ENCODE assay signal across 26 mouse cellular contexts in genomic region chr7:121697574-121697973, GRCm38 (mm10). TPM values are rescaled to one million over a fixed set of nuclear protein-coding genes. Genes with fewer than 3 reads are reported as not detected.
DNase-seq lines count a peak whose midpoint lies in the region; ATAC-seq and TF ChIP-seq lines count a peak whose summit lies in the region.
"Had no signal": no experiment of that assay in that cellular context is flagged by ENCODE, and none has a peak within 500 bp of the region (broad histone marks: within the 10 kb centered on the region; RNA-seq: fewer than 3 reads in every experiment).

No protein-coding gene starts in this region.

- ATAC-seq in embryonic facial prominence, embryonic 14.5 days (ENCODE audit: low read depth): no peak
- ATAC-seq in lung, embryonic 16.5 days (ENCODE audit: low read depth): peak; percentile 52; the same call in 1 of the 2 replicates
- ATAC-seq: forebrain, embryonic 16.5 days; hindbrain, postnatal 0 days; intestine, embryonic 16.5 days; midbrain, embryonic 13.5 days had no signal

- H3K9ac ChIP-seq in embryonic facial prominence, embryonic 14.5 days (ENCODE audit: low read depth, low read length): no peak overlapping the region
- no peak overlapping the region for H3K9ac ChIP-seq in lung, embryonic 16.5 days (ENCODE audit: low read length)
- H3K9ac ChIP-seq: limb, embryonic 15.5 days; liver, embryonic 14.5 days; lung, embryonic 15.5 days; midbrain, embryonic 13.5 days had no signal

- peak overlapping the region; percentile 21; the same call in 1 of the 2 replicates for H3K27ac ChIP-seq in embryonic facial prominence, embryonic 14.5 days (replicated peaks; ENCODE audit: low read depth, low read length)
- H3K27ac ChIP-seq in embryonic facial prominence, embryonic 10.5 days (replicated peaks): no peak overlapping the region
- no peak overlapping the region for H3K27ac ChIP-seq in lung, embryonic 16.5 days (ENCODE audit: low read length)
- H3K27ac ChIP-seq: forebrain, embryonic 10.5 days; hindbrain, postnatal 0 days; limb, embryonic 15.5 days; liver, embryonic 14.5 days; midbrain, embryonic 13.5 days had no signal

- H3K9me3 ChIP-seq in embryonic facial prominence, embryonic 14.5 days (ENCODE audit: control insufficient read depth, low read length): no peaks in the 10 kb centered on the region
- H3K9me3 ChIP-seq in embryonic facial prominence, embryonic 10.5 days: no peaks in the 10 kb centered on the region
- no peaks in the 10 kb centered on the region for H3K9me3 ChIP-seq in lung, embryonic 16.5 days (ENCODE audit: control insufficient read depth, low read length)
- H3K9me3 ChIP-seq: forebrain, embryonic 10.5 days; G1E; limb, embryonic 15.5 days; lung, embryonic 15.5 days; megakaryocyte, embryonic 14.5 days; midbrain, embryonic 13.5 days had no signal

- no peak for TF ChIP-seq POLR2A in myocyte (IDR thresholded peaks at IDR 0.05; ENCODE audit: insufficient read length, low read depth)

- 36% methylated on average over 1 of the region's 1 CpGs for WGBS in embryonic facial prominence, embryonic 14.5 days
- WGBS in embryonic facial prominence, embryonic 10.5 days: 66% methylated on average over 1 of the region's 1 CpGs
- 32% methylated on average over 1 of the region's 1 CpGs for WGBS in lung, embryonic 16.5 days

- DNase-seq in embryonic facial prominence, embryonic 14.5 days (ENCODE audit: low spot score): no peak
- no peak for DNase-seq in embryonic facial prominence, embryonic 10.5 days (ENCODE audit: low spot score)
- peak; percentile 16 for DNase-seq in kidney, adult 9 months
- DNase-seq in kidney, postnatal 14 days: no peak
- DNase-seq in lung, postnatal 4 days: no peak
- no peak for DNase-seq in urinary bladder, postnatal 14 days (ENCODE audit: low spot score)
- DNase-seq: adrenal gland, adult 2 months; cerebellum, adult 11-12 months; cerebellum, postnatal 14 days; gastrocnemius, postnatal 36 days; heart, postnatal 14 days; left cerebral cortex, postnatal 4 days; right cerebral cortex, postnatal 25 days; spleen, adult 18-20 months had no signal

- no peak overlapping the region for H3K4me2 ChIP-seq in embryonic facial prominence, embryonic 14.5 days (ENCODE audit: low read depth, low read length)
- H3K4me2 ChIP-seq in lung, embryonic 16.5 days (ENCODE audit: low read depth, low read length): no peak overlapping the region
- peak overlapping the region; percentile 19 for H3K4me2 ChIP-seq in myocyte (ENCODE audit: low read depth)
- H3K4me2 ChIP-seq: limb, embryonic 15.5 days; lung, embryonic 15.5 days; midbrain, embryonic 13.5 days had no signal

- H3K36me3 ChIP-seq in embryonic facial prominence, embryonic 14.5 days (ENCODE audit: control insufficient read depth, insufficient read depth, low read length): no peaks in the 10 kb centered on the region
- H3K36me3 ChIP-seq in embryonic facial prominence, embryonic 10.5 days (replicated peaks): peaks cover 7% of the 10 kb centered on the region; the same call in 1 of the 2 replicates
- H3K36me3 ChIP-seq in lung, embryonic 16.5 days (ENCODE audit: control insufficient read depth, insufficient read depth, low read length): no peaks in the 10 kb centered on the region
- H3K36me3 ChIP-seq in myocyte (ENCODE audit: control insufficient read depth, insufficient read depth): no peaks in the 10 kb centered on the region
- H3K36me3 ChIP-seq: limb, embryonic 15.5 days; lung, embryonic 15.5 days; midbrain, embryonic 13.5 days had no signal

- H3K4me1 ChIP-seq in embryonic facial prominence, embryonic 14.5 days (ENCODE audit: control insufficient read depth, insufficient read depth, low read length): 0 out of 2 replicates have a peak, but pooled peaks cover 5% of the 10 kb centered on the region
- peaks cover 16% of the 10 kb centered on the region for H3K4me1 ChIP-seq in embryonic facial prominence, embryonic 10.5 days
- peaks cover 4% of the 10 kb centered on the region; the same call in 1 of the 2 replicates for H3K4me1 ChIP-seq in lung, embryonic 16.5 days (replicated peaks; ENCODE audit: control insufficient read depth, insufficient read depth, low read length)
- H3K4me1 ChIP-seq: limb, embryonic 15.5 days had no signal

- no peak overlapping the region for H3K4me3 ChIP-seq in embryonic facial prominence, embryonic 14.5 days (ENCODE audit: low read depth, low read length)
- no peak overlapping the region for H3K4me3 ChIP-seq in embryonic facial prominence, embryonic 10.5 days
- no peak overlapping the region for H3K4me3 ChIP-seq in lung, embryonic 16.5 days (ENCODE audit: low read length)
- H3K4me3 ChIP-seq in myocyte: no peak overlapping the region
- H3K4me3 ChIP-seq: forebrain, embryonic 10.5 days; limb, embryonic 15.5 days; lung, embryonic 15.5 days; midbrain, embryonic 13.5 days had no signal

- peaks cover 99% of the 10 kb centered on the region for H3K79me2 ChIP-seq in myocyte (ENCODE audit: control insufficient read depth, insufficient read depth)

- H3ac ChIP-seq in myocyte (ENCODE audit: control insufficient read depth, insufficient read length): no peak overlapping the region

- H3K27me3 ChIP-seq in embryonic facial prominence, embryonic 14.5 days (replicated peaks; ENCODE audit: control insufficient read depth, insufficient read depth, low read length): no peaks in the 10 kb centered on the region
- no peaks in the 10 kb centered on the region for H3K27me3 ChIP-seq in embryonic facial prominence, embryonic 10.5 days (replicated peaks; ENCODE audit: low read depth, poor library complexity, severe bottlenecking)
- H3K27me3 ChIP-seq in lung, embryonic 16.5 days (ENCODE audit: control insufficient read depth, insufficient read depth, low read depth, low read length): no peaks in the 10 kb centered on the region
- H3K27me3 ChIP-seq in myocyte (ENCODE audit: control insufficient read depth, insufficient read depth, insufficient read length): no peaks in the 10 kb centered on the region
- H3K27me3 ChIP-seq: limb, embryonic 15.5 days; lung, embryonic 15.5 days; megakaryocyte, embryonic 14.5 days; midbrain, embryonic 13.5 days had no signal

TF ChIP-seq in myocyte, 11 proteins besides CTCF, POLR2A, EP300 and RAD21:
- TF ChIP-seq TCF3 (IDR thresholded peaks at IDR 0.05; ENCODE audit: insufficient read length, low read depth) (no peak), REST (IDR thresholded peaks at IDR 0.05; ENCODE audit: insufficient read depth, insufficient read length) (no peak), CEBPB (IDR thresholded peaks at IDR 0.05; ENCODE audit: insufficient read depth, poor library complexity, severe bottlenecking) (no peak)

RNA-seq across cellular contexts. Expression of gene Usp31, which starts 9.5 kb away (rescaled TPM):
- polyA plus RNA-seq in embryonic facial prominence, embryonic 14.5 days (2014; fragmentation: Nextera tagmentation; extraction: Ambion mirVana): 3.9 and 4.1 TPM in 2 replicates
- polyA plus RNA-seq in embryonic facial prominence, embryonic 10.5 days (2016; fragmentation: Nextera tagmentation; extraction: Ambion mirVana): 2.7 and 2.8 TPM in 2 replicates
- polyA plus RNA-seq in lung, embryonic 16.5 days (2015; fragmentation: Nextera tagmentation; extraction: Ambion mirVana): 1.7 and 2.0 TPM in 2 replicates
- 3.6 TPM for polyA plus RNA-seq in myocyte (2012; fragmentation: generic; extraction: Trizol)

RNA-seq across cellular contexts. Expression of gene Scnn1g, which starts 36.7 kb away (rescaled TPM):
- 0.40 and 0.46 TPM in 2 replicates for polyA plus RNA-seq in embryonic facial prominence, embryonic 14.5 days (2014; fragmentation: Nextera tagmentation; extraction: Ambion mirVana)
- polyA plus RNA-seq in embryonic facial prominence, embryonic 10.5 days (2016; fragmentation: Nextera tagmentation; extraction: Ambion mirVana): 0.27 and 0.97 TPM in 2 replicates
- 11.5 and 13.9 TPM in 2 replicates for polyA plus RNA-seq in lung, embryonic 16.5 days (2015; fragmentation: Nextera tagmentation; extraction: Ambion mirVana)
- not detected for polyA plus RNA-seq in myocyte (2012; fragmentation: generic; extraction: Trizol)
- polyA plus RNA-seq: forebrain, embryonic 16.5 days; G1E; liver, embryonic 14.5 days; midbrain, embryonic 13.5 days had no signal
